Mouse (Mus musculus): ENCODE results near the gene Tmem62. TPM values are rescaled to one million over a fixed set of nuclear protein-coding genes. Genes with fewer than 3 reads are reported as not detected.

Gene Tmem62
- polyA plus RNA-seq, 1 experiment from 2014 or later: 6.9 TPM

DNA sequence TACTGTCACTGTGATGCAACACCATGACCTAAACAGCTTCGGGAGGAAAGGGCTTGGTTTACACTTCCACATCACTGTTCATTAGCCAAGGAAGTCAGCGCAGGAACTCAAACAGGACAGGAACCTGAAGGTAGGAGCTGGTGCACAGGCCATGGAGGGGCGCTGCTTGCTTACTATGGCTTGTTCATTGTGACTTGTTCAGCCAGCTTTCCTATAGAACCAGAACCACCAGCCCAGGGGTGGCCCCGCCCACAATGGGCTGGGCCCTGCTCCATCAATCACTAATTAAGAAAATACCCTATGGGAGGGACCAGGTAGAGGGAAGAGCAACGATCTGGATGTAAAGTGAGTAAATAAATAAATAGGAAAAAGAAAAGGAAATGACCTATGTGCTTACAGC is 3.9 kb upstream of the Tmem62 start:
- ATAC-seq (replicated peaks; ENCODE audit: low FRiP score, low read depth) (no peak), DNase-seq (ENCODE audit: low spot score) (peak; percentile 7)
- 20% methylated on average over 5 of the region's 5 CpGs for WGBS
- Histone ChIP-seq H3K9ac (ENCODE audit: low read depth, low read length) (no peak overlapping the region), H3K4me2 (ENCODE audit: low read length) (0 out of 2 replicates have a peak overlapping the region, but pooled peaks have one; percentile 11), H3K9me3 (replicated peaks; ENCODE audit: low read length) (no peaks in the 10 kb centered on the region), H3K4me3 (replicated peaks; ENCODE audit: low read depth, low read length) (no peak overlapping the region), H3K4me1 (replicated peaks; ENCODE audit: insufficient read depth, low read length) (peaks cover 4% of the 10 kb centered on the region; the same call in 1 of the 2 replicates), H3K36me3 (ENCODE audit: insufficient read depth, low read length) (no peaks in the 10 kb centered on the region), H3K27ac (no peak overlapping the region), H3K27me3 (ENCODE audit: insufficient read depth, low read length) (no peaks in the 10 kb centered on the region)
- TF ChIP-seq CTCF (IDR thresholded peaks at IDR 0.05; ENCODE audit: low read depth): peak; percentile 28; the same call in 1 of the 2 replicates

DNA sequence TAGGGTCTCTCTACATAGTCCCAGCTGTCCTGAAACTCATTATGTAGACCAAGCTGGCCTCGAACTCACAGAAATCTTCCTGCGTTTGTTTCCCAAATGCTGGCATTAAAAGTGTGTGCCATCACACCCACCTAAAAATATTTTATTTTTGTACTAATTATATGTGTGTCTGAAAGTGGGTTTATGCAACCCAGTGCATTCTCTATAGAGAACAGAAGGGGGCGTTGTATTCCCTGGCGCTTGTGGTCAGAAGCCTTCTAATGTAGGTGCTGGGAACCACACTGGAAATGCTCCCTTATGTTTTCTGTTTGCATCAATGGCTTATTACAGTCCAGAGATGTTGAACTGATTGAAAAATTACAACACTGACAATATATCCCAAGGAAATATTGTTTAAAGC is 509 bp upstream of the Tmem62 start:
- peak; percentile 39 for DNase-seq (ENCODE audit: low spot score)
- H3K4me2 ChIP-seq (ENCODE audit: low read length): peak overlapping the region; percentile 95; the same call in 1 of the 2 replicates
- 51% methylated on average over 4 of the region's 4 CpGs for WGBS

DNA sequence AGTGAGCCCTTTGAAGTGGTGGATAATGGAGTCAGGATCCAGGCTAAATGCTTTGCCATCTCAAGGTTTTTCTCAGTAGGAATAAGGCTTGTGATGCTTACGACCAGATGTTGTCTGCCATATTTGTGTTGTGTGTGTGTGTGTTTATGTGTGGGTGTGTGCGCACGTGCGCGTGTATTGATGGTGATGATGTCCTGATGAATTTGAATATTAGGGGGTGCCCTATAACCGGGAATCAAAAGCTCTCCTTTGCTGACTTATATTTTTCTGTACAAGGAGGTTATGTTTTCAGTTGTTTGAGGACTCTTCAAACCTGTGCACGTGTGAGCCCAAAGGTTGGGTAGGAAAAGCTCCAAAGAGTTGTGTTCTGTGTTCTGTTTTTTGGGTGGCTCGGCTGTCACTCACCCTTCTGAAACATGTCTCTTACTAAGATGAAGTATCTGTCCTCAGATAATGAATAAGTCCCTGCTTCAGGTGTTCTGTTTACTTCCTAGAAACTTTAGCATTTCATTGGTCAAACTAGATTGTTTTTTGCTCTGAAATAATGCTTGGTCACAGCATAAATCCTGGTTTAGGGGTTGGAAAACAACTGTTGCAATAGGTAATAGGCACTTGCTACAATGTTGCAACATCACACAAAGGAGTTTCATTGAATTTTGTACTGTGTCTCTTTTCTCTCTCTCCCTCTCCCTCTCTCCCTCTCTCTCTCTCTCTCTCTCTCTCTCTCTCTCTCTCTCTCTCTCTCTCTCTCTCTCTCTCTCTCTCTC is 1.3 kb downstream of the Tmem62 start:
- peak overlapping the region; percentile 83; the same call in 1 of the 2 replicates for H3K27ac ChIP-seq
- H3K9me3 ChIP-seq (replicated peaks; ENCODE audit: low read length): no peaks in the 10 kb centered on the region
- no peaks in the 10 kb centered on the region for H3K27me3 ChIP-seq (ENCODE audit: insufficient read depth, low read length)
- no peak for DNase-seq (ENCODE audit: low spot score)
- H3K4me3 ChIP-seq (replicated peaks; ENCODE audit: low read depth, low read length): peak overlapping the region; percentile 61
- H3K9ac ChIP-seq (ENCODE audit: low read depth, low read length): peak overlapping the region; percentile 82
- peak overlapping the region; percentile 95 for H3K4me2 ChIP-seq (ENCODE audit: low read length)
- no peak for ATAC-seq (replicated peaks; ENCODE audit: low FRiP score, low read depth)
- no peaks in the 10 kb centered on the region for H3K4me1 ChIP-seq (replicated peaks; ENCODE audit: insufficient read depth, low read length)
- TF ChIP-seq CTCF (IDR thresholded peaks at IDR 0.05; ENCODE audit: low read depth): no peak
- WGBS: 82% methylated on average over 8 of the region's 8 CpGs
- H3K36me3 ChIP-seq (ENCODE audit: insufficient read depth, low read length): no peaks in the 10 kb centered on the region

More for the DNA sequence above, 509 bp upstream of the Tmem62 start:
- Histone ChIP-seq H3K4me3 (replicated peaks; ENCODE audit: low read depth, low read length) (no peak overlapping the region), H3K4me1 (replicated peaks; ENCODE audit: insufficient read depth, low read length) (no peaks in the 10 kb centered on the region), H3K9ac (ENCODE audit: low read depth, low read length) (no peak overlapping the region), H3K27me3 (ENCODE audit: insufficient read depth, low read length) (no peaks in the 10 kb centered on the region), H3K9me3 (replicated peaks; ENCODE audit: low read length) (no peaks in the 10 kb centered on the region), H3K27ac (no peak overlapping the region), H3K36me3 (ENCODE audit: insufficient read depth, low read length) (no peaks in the 10 kb centered on the region)
- TF ChIP-seq CTCF (IDR thresholded peaks at IDR 0.05; ENCODE audit: low read depth): peak; percentile 51
- ATAC-seq (replicated peaks; ENCODE audit: low FRiP score, low read depth): no peak

DNA sequence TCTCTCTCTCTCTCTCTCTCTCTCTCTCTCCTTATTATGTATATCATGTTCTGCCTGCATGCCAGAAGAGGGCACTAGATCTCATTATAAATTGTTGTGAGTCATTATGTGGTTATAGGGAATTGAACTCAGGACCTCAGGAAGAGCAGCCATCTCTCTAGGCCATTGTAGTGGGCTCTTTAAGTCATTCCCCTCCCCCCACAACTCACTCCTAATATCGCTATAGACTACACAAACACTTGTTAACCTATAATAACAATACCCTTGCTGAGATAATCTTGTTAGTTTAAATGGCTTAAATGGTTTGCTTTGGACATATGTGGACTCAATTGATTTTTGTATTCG is 1.8 kb downstream of the Tmem62 start:
- no peak overlapping the region for H3K4me3 ChIP-seq (replicated peaks; ENCODE audit: low read depth, low read length)
- no peak overlapping the region for H3K4me2 ChIP-seq (ENCODE audit: low read length)
- no peak overlapping the region for H3K27ac ChIP-seq
- H3K4me1 ChIP-seq (replicated peaks; ENCODE audit: insufficient read depth, low read length): no peaks in the 10 kb centered on the region
- H3K36me3 ChIP-seq (ENCODE audit: insufficient read depth, low read length): no peaks in the 10 kb centered on the region
- TF ChIP-seq CTCF (IDR thresholded peaks at IDR 0.05; ENCODE audit: low read depth): peak; percentile 43
- no peaks in the 10 kb centered on the region for H3K27me3 ChIP-seq (ENCODE audit: insufficient read depth, low read length)
- DNase-seq (ENCODE audit: low spot score) (peak; percentile 27), ATAC-seq (replicated peaks; ENCODE audit: low FRiP score, low read depth) (no peak)
- 70% methylated on average over 2 of the region's 2 CpGs for WGBS
- no peak overlapping the region for H3K9ac ChIP-seq (ENCODE audit: low read depth, low read length)
- H3K9me3 ChIP-seq (replicated peaks; ENCODE audit: low read length): no peaks in the 10 kb centered on the region

DNA sequence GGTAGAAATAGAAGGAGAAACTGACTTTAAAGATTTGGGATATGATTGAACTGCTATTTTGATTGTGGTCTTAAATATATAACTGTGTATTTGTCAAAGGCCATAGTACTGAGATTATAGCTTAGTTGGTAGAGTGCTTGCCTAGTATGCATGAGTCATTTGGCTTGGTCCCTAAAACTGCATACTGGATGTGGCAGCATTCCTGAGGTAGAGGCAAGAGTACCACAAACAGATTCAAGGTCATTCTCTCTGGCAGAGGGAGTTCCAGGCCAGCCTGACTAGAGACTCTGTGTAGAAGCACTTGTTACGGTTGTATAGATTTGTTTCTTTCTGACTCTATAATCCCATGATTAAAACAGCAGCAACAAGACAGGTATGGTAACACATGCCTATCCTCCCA is 3.0 kb downstream of the Tmem62 start:
- WGBS: 87% methylated on average over 1 of the region's 1 CpGs
- H3K9me3 ChIP-seq (replicated peaks; ENCODE audit: low read length): no peaks in the 10 kb centered on the region

DNA sequence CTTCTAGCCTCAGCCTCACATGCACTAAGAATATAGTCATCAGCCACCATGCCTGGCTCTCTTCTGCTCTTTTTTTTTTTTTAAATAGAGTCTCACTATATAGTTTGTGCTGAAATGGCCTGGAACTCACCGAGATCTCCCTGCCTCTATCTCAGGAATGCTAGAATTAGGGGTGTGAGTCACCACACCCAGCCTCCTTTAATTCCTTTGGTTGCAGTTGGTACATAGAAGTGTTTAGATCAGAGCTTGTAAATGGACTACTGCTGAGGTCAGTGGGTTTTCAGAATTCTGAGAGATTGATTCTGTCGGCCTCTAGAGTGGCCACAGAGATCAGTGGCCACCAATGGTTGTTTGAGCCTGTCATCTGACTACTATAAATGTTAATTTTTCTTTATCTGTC is 4.0 kb downstream of the Tmem62 start:
- no peak for ATAC-seq (replicated peaks; ENCODE audit: low FRiP score, low read depth)
- no peaks in the 10 kb centered on the region for H3K27me3 ChIP-seq (ENCODE audit: insufficient read depth, low read length)
- DNase-seq (ENCODE audit: low spot score): no peak
- no peak overlapping the region for H3K27ac ChIP-seq
- H3K4me2 ChIP-seq (ENCODE audit: low read length): no peak overlapping the region
- H3K9ac ChIP-seq (ENCODE audit: low read depth, low read length): no peak overlapping the region
- TF ChIP-seq CTCF (IDR thresholded peaks at IDR 0.05; ENCODE audit: low read depth): no peak
- H3K4me1 ChIP-seq (replicated peaks; ENCODE audit: insufficient read depth, low read length): no peaks in the 10 kb centered on the region
- WGBS: 67% methylated on average over 2 of the region's 2 CpGs
- H3K9me3 ChIP-seq (replicated peaks; ENCODE audit: low read length): no peaks in the 10 kb centered on the region
- no peak overlapping the region for H3K4me3 ChIP-seq (replicated peaks; ENCODE audit: low read depth, low read length)
- H3K36me3 ChIP-seq (ENCODE audit: insufficient read depth, low read length): no peaks in the 10 kb centered on the region

More for the DNA sequence above, 3.0 kb downstream of the Tmem62 start:
- no peak for TF ChIP-seq CTCF (IDR thresholded peaks at IDR 0.05; ENCODE audit: low read depth)
- DNase-seq (ENCODE audit: low spot score) (no peak), ATAC-seq (replicated peaks; ENCODE audit: low FRiP score, low read depth) (no peak)
- H3K36me3 ChIP-seq (ENCODE audit: insufficient read depth, low read length): no peaks in the 10 kb centered on the region
- no peaks in the 10 kb centered on the region for H3K4me1 ChIP-seq (replicated peaks; ENCODE audit: insufficient read depth, low read length)
- H3K4me2 ChIP-seq (ENCODE audit: low read length): no peak overlapping the region
- no peak overlapping the region for H3K27ac ChIP-seq
- no peak overlapping the region for H3K4me3 ChIP-seq (replicated peaks; ENCODE audit: low read depth, low read length)
- H3K27me3 ChIP-seq (ENCODE audit: insufficient read depth, low read length): no peaks in the 10 kb centered on the region
- H3K9ac ChIP-seq (ENCODE audit: low read depth, low read length): no peak overlapping the region
